Mouse (Mus musculus) spleen, adult 12 weeks (tissue): ENCODE measurements around the gene Rad9b.
A peak's percentile ranks its signal among the peaks of the same experiment; 100 is the strongest.
"Not testable (repeated sequence)": the region's sequence is repeated elsewhere in the genome, so short reads cannot be mapped to it uniquely, and the experiment has no call there.

Experiments used
- DNase-seq: peaks from one replicate; pipeline ENCODE4 v3.0.0; 2022; ENCODE audit warnings: low spot score

Rad9b gene

GRCm38 (mm10) chr5:122371591-122372191 lies 17.7 kb upstream of the Rad9b start, which contains the start of gene Gpn3:
Gpn3 (plus strand) TSS chr5:122371876.
- DNase-seq: no peak

- DNase-seq: no peak
These were observed 547 bp upstream of the Rad9b start for GRCm38 (mm10) chr5:122354492-122355067.

- DNase-seq: no peak
These were observed 8.3 kb downstream of the Rad9b start for GRCm38 (mm10) chr5:122345777-122346176.

- DNase-seq: peak; percentile 69
These were observed 9.8 kb downstream of the Rad9b start for GRCm38 (mm10) chr5:122344260-122344659.

GRCm38 (mm10) chr5:122343768-122344167 lies 10.3 kb downstream of the Rad9b start:
- DNase-seq: no peak

GRCm38 (mm10) chr5:122342874-122343273 lies 11.2 kb downstream of the Rad9b start:
- DNase-seq: no peak

GRCm38 (mm10) chr5:122336554-122337294 lies 17.3 kb downstream of the Rad9b start:
- DNase-seq: no peak

GRCm38 (mm10) chr5:122334682-122335081 lies 19.4 kb downstream of the Rad9b start:
- DNase-seq: no peak

- DNase-seq: no peak
These were observed 23.8 kb downstream of the Rad9b start for GRCm38 (mm10) chr5:122330269-122330668.

- DNase-seq: no peak
These were observed 26.8 kb downstream of the Rad9b start for GRCm38 (mm10) chr5:122327283-122327682.

- DNase-seq: no peak
These were observed 28.6 kb downstream of the Rad9b start for GRCm38 (mm10) chr5:122325477-122325876.

- DNase-seq: no peak
These were observed 29.2 kb downstream of the Rad9b start for GRCm38 (mm10) chr5:122324608-122325431.

- DNase-seq: no peak
These were observed 30.5 kb downstream of the Rad9b start for GRCm38 (mm10) chr5:122323523-122323922.

GRCm38 (mm10) chr5:122320205-122320781 lies 33.7 kb downstream of the Rad9b start:
- no peak for DNase-seq

- DNase-seq: no peak
These were observed 34.4 kb downstream of the Rad9b start for GRCm38 (mm10) chr5:122319474-122320204.

GRCm38 (mm10) chr5:122318976-122319375 lies 35.1 kb downstream of the Rad9b start:
- DNase-seq: not testable (repeated sequence)

- DNase-seq: peak; percentile 40
These were observed 35.9 kb downstream of the Rad9b start for GRCm38 (mm10) chr5:122318100-122318499.

- DNase-seq: no peak
These were observed 36.5 kb downstream of the Rad9b start for GRCm38 (mm10) chr5:122317329-122318045.

- DNase-seq: peak; percentile 51
These were observed 38.9 kb downstream of the Rad9b start for GRCm38 (mm10) chr5:122314966-122315667.
